Mouse (Mus musculus): Measurements from ENCODE around the gene Sept11. TPM values are rescaled to one million over a fixed set of nuclear protein-coding genes. Genes with fewer than 3 reads are reported as not detected.

Sept11 gene
- polyA plus RNA-seq, 1 experiment from 2014 or later, result 28.7 TPM

DNA sequence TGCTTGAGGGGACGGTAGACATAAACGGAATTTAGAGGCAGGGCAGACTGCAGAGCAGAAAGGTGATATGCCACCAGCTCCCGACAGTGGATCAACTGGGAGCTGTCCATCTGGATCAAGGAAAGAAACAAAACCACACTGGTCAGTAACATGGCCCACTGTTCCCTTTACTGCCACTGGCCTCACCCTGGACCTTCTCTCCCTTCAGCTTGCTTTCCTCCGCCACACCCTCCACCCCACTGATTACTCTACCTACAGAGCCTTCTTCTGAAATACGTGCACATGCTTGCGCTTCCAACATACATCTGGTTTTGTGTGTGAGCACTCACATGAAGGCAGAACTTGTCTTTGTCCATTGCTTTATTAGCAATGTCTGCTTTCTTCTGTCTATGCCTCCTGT lies 90.1 kb downstream of the Sept11 start:
- WGBS (ENCODE audit: insufficient replicate concordance), result 91% methylated on average over 6 of the region's 6 CpGs
- DNase-seq, result no peak

DNA sequence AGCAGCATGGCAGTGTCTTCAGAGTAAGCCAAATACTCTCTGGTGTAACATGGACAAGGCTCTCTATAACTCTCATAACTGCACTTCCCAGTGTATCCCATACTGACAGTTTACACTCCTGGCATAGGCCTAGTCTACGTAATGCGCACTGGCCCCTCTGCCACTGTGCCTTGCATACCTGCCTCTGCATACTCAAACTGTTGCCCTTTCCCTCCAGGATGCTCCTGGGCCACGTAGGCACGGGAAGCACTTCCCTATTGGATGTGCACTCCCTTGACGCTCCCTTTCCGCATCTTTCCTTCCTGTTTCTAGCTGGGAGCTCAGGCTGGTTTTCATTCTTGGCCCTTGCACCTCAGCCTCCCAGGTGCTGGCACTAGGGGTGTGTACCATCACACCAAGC lies 91.3 kb downstream of the Sept11 start:
- H3K4me1 ChIP-seq (replicated peaks), result no peaks in the 10 kb centered on the region
- peaks cover 70% of the 10 kb centered on the region for H3K36me3 ChIP-seq
- 88% methylated on average over 6 of the region's 6 CpGs for WGBS (ENCODE audit: insufficient replicate concordance)
- no peak overlapping the region for H3K27ac ChIP-seq
- ATAC-seq (ENCODE audit: low read depth), result no peak
- H3K9ac ChIP-seq, result no peak overlapping the region
- no peak overlapping the region for H3K4me3 ChIP-seq (replicated peaks)
- H3K9me3 ChIP-seq (replicated peaks), result no peaks in the 10 kb centered on the region
- no peak overlapping the region for H3K4me2 ChIP-seq
- no peaks in the 10 kb centered on the region for H3K27me3 ChIP-seq
- no peak for DNase-seq

More for the DNA sequence above, 90.1 kb downstream of the Sept11 start:
- Histone ChIP-seq H3K9me3 (replicated peaks) (no peaks in the 10 kb centered on the region), H3K4me1 (replicated peaks) (no peaks in the 10 kb centered on the region), H3K27ac (no peak overlapping the region), H3K9ac (no peak overlapping the region), H3K4me2 (no peak overlapping the region), H3K36me3 (peaks cover 68% of the 10 kb centered on the region), H3K4me3 (replicated peaks) (no peak overlapping the region), H3K27me3 (no peaks in the 10 kb centered on the region)
- ATAC-seq (ENCODE audit: low read depth), result no peak

DNA sequence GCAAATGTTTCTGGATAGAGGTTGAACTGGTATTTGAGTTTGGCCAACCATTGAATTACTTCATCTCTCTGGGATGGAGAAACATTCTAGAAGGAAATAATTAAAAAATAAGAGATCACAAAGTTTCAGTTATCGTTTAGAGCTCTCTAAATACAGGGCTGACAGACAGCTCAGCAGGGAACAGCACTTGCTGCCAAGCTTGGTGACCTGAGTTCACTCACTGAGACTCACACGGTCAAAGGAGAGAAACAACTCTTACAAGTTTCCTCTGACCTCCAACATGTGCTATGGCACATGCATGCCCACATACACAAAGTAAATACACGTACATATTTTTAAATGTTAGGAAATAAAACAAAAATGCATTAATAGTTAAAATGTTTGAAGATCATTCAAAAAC lies 96.4 kb downstream of the Sept11 start:
- 81% methylated on average over 3 of the region's 3 CpGs for WGBS (ENCODE audit: insufficient replicate concordance)
- DNase-seq, result no peak

DNA sequence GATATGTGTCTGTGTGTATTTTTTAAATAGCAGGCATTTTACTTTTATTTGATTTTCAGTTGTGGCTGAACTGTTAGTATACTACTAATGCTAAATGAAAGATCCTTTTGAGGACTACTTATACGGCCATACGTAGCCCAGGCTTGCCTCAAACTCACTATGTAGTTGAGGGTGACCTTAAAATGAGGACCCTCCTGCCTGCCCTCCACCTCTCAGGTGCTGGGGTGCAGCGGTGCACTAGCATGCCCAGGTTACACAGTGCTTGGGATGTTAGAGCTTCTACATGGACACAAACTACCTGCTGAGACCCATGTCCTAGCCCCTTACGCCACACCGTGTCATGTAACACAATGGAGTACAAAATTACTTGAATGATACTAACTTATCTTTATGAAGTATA lies 97.2 kb downstream of the Sept11 start:
- 91% methylated on average over 5 of the region's 5 CpGs for WGBS (ENCODE audit: insufficient replicate concordance)
- DNase-seq, result no peak
- Histone ChIP-seq H3K9ac (no peak overlapping the region), H3K4me3 (replicated peaks) (no peak overlapping the region), H3K36me3 (peaks cover 51% of the 10 kb centered on the region), H3K4me1 (replicated peaks) (0 out of 2 replicates have a peak, but pooled peaks cover 4% of the 10 kb centered on the region), H3K9me3 (replicated peaks) (no peaks in the 10 kb centered on the region), H3K4me2 (no peak overlapping the region), H3K27ac (no peak overlapping the region), H3K27me3 (no peaks in the 10 kb centered on the region)
- no peak for ATAC-seq (ENCODE audit: low read depth)

More for the DNA sequence above, 96.4 kb downstream of the Sept11 start:
- Histone ChIP-seq H3K36me3 (peaks cover 57% of the 10 kb centered on the region), H3K9me3 (replicated peaks) (no peaks in the 10 kb centered on the region), H3K4me1 (replicated peaks) (0 out of 2 replicates have a peak, but pooled peaks cover 4% of the 10 kb centered on the region), H3K27ac (no peak overlapping the region), H3K9ac (no peak overlapping the region), H3K4me3 (replicated peaks) (no peak overlapping the region), H3K27me3 (no peaks in the 10 kb centered on the region), H3K4me2 (no peak overlapping the region)
- no peak for ATAC-seq (ENCODE audit: low read depth)

DNA sequence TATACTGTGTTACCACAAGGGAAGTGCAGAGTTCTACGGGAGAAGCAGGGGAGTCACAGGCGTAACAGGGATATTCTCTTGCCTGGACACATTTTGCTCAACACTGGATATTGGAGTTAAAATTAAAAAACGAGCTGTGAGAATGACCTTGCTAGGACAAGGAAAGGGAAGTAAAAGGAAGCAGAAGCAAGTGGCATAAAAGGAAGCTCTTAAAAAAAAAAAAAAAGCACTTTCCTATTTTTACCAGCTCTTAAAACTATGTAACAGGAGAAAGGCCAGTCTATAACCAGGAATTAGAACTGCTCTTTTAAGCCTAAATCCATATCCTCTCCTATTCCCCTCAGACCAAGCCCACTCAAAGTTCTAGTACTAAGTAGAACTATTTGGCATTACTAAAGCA lies 105.0 kb downstream of the Sept11 start:
- Histone ChIP-seq H3K27me3 (no peaks in the 10 kb centered on the region), H3K27ac (no peak overlapping the region), H3K4me1 (replicated peaks) (peaks cover 8% of the 10 kb centered on the region), H3K9ac (no peak overlapping the region), H3K9me3 (replicated peaks) (no peaks in the 10 kb centered on the region), H3K4me3 (replicated peaks) (no peak overlapping the region), H3K4me2 (no peak overlapping the region), H3K36me3 (peaks cover 58% of the 10 kb centered on the region)
- WGBS (ENCODE audit: insufficient replicate concordance), result 71% methylated on average over 3 of the region's 3 CpGs
- no peak for ATAC-seq (ENCODE audit: low read depth)
- DNase-seq, result no peak

GRCm38 (mm10) chr5:93201181-93201580 lies 107.9 kb downstream of the Sept11 start:
- no peaks in the 10 kb centered on the region for H3K9me3 ChIP-seq (replicated peaks)
- no peaks in the 10 kb centered on the region for H3K27me3 ChIP-seq
- DNase-seq (no peak), ATAC-seq (ENCODE audit: low read depth) (no peak)
- no peak overlapping the region for H3K4me2 ChIP-seq
- H3K36me3 ChIP-seq, result peaks cover 48% of the 10 kb centered on the region
- no peak overlapping the region for H3K4me3 ChIP-seq (replicated peaks)
- H3K9ac ChIP-seq, result no peak overlapping the region
- H3K27ac ChIP-seq, result no peak overlapping the region
- peaks cover 20% of the 10 kb centered on the region for H3K4me1 ChIP-seq (replicated peaks)
- 91% methylated on average over 1 of the region's 1 CpGs for WGBS (ENCODE audit: insufficient replicate concordance)

DNA sequence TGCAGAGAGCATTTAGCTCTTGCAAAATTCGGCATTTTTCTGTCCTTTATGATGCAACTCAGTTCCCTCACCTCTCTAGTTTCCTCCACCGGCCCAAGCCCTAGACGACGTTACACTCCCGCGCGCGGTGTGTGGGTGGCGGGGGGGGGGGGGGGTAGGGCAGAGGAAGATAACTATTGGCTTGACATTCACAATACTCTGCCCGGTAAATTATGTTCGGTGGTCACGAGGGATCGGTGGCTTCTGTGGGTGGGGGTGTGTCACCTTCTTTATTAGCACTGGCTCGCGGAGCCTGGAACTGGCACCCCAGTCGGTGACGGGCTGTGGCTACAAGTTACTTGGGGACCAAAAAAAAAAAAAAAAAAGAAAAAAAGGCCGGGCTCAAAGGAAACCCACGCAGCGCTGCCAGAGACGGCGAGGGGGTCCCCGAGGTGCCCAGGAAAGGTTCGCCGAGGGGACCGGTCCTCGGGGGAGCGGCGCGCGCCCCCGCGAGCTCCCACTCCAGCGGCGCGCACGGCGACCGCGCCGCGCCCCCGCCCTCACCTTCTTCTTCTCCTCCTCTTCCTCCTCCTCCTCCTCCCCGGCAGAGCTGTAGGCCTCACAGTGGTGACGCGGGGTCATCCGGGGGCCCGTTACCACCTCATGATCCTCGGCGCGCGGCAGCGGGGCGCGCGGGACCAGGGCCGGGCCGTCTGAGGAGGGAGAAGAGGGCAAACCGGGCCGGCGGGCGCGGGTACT lies 112.3 kb downstream of the Sept11 start:
- under 1% methylated on average over 55 of the region's 63 CpGs for WGBS (ENCODE audit: insufficient replicate concordance)
- peak overlapping the region; percentile 96 for H3K9ac ChIP-seq
- H3K36me3 ChIP-seq, result peaks cover 14% of the 10 kb centered on the region
- H3K9me3 ChIP-seq (replicated peaks), result no peaks in the 10 kb centered on the region
- peak overlapping the region; percentile 86 for H3K4me3 ChIP-seq (replicated peaks)
- DNase-seq (peak; percentile 63), ATAC-seq (ENCODE audit: low read depth) (peak; percentile 64)
- peaks cover 30% of the 10 kb centered on the region for H3K4me1 ChIP-seq (replicated peaks)
- peak overlapping the region; percentile 75 for H3K4me2 ChIP-seq
- H3K27ac ChIP-seq, result peak overlapping the region; percentile 94
- H3K27me3 ChIP-seq, result no peaks in the 10 kb centered on the region

DNA sequence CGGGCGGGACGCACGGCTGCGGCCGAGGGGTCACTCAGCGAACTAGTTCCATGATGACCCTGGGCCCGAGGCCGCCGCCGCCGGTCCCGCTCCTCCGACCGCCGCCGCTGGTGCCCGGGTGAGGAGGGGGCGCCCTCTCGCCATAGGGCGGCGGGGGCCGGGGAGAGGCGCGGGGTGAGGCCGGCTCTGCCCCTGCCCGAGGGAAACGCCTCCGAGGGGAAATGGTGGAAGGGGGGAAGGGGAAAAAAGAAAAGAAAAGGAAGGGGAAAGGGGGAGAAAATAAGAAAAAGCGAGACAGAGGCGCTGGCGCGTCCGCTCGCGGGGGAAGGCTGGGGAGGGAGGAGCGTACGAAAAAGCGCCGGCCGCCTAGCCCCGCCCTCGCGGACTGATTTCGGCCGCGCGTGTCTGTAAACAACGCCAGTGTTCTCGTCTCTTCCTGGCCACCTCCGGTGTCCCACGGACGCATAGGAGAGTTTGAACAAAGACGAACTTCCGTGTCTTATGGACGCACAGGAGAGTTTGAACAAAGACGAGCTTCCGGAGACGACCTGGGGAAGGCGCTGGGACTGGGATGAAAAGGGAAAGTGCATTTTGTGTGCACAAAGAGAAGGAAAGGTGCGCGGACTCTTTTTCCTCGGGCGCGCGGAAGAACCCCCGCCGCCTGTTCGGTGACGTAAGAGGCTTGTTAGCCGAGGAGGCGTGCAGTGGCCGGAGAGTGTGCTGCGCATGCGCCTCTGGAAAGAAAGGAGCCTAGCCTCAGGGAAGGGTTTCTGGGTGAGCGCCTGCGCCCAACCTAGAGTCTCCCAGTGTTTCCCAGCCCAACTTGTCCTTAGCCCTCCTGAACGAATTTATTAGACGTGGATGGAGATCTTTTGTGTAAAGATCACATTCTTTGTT lies 113.1 kb downstream of the Sept11 start, which contains the start of the genes Ccni and 2010109A12Rik:
Gene Ccni, minus strand, starts transcription at position 387 of the 897 bp plus-strand sequence.
Gene 2010109A12Rik, plus strand, starts transcription at position 410 of the 897 bp plus-strand sequence.
- Histone ChIP-seq H3K27ac (peak within 1 kb of the TSS; percentile 94), H3K4me3 (replicated peaks) (peak within 1 kb of the TSS; percentile 86), H3K4me2 (peak within 1 kb of the TSS; percentile 75), H3K4me1 (replicated peaks) (peaks cover 30% of the 10 kb centered on the region), H3K9ac (peak within 1 kb of the TSS; percentile 96), H3K9me3 (replicated peaks) (no peaks in the 10 kb centered on the region), H3K27me3 (no peaks in the 10 kb centered on the region), H3K36me3 (peaks cover 9% of the 10 kb centered on the region)
- WGBS (ENCODE audit: insufficient replicate concordance), result under 1% methylated on average over 78 of the region's 79 CpGs
- DNase-seq (peak; percentile 90), ATAC-seq (ENCODE audit: low read depth) (peak; percentile 95)

- WGBS (ENCODE audit: insufficient replicate concordance), result 8% methylated on average over 6 of the region's 6 CpGs
- Histone ChIP-seq H3K27ac (peak overlapping the region; percentile 94), H3K4me2 (peak overlapping the region; percentile 75), H3K9me3 (replicated peaks) (no peaks in the 10 kb centered on the region), H3K4me3 (replicated peaks) (peak overlapping the region; percentile 86), H3K36me3 (peaks cover 3% of the 10 kb centered on the region), H3K4me1 (replicated peaks) (peaks cover 30% of the 10 kb centered on the region), H3K9ac (peak overlapping the region; percentile 96), H3K27me3 (no peaks in the 10 kb centered on the region)
- ATAC-seq (ENCODE audit: low read depth) (0 out of 2 replicates have a peak, but pooled peaks have one; percentile 0), DNase-seq (no peak)
Observed at GRCm38 (mm10) chr5:93207006-93207348, 113.7 kb downstream of the Sept11 start.

DNA sequence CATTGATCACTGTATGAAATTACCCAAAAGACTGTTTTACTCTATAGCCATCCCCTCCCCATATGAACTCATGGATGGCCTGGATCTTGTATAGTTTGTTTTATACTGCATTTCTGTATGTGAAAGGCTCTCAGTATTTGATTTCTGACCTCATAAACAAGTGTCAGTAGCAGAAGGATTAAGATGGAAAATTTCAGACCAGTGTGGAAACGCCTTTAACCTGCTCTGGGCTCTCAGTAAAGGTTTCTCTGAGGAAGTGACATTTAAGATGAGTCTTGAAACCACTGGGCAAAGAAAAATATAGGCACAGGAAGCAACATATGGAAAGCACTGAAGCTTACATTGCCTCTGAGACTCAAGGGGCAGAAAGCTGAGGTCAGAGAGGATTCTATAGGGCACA lies 114.3 kb downstream of the Sept11 start:
- 0 out of 2 replicates have a peak overlapping the region, but pooled peaks have one; percentile 86 for H3K4me3 ChIP-seq (replicated peaks)
- ATAC-seq (ENCODE audit: low read depth), result no peak

GRCm38 (mm10) chr5:93218375-93218774 lies 125.1 kb downstream of the Sept11 start:
- Histone ChIP-seq H3K4me3 (replicated peaks) (no peak overlapping the region), H3K36me3 (no peaks in the 10 kb centered on the region), H3K4me2 (no peak overlapping the region), H3K27me3 (no peaks in the 10 kb centered on the region), H3K9ac (no peak overlapping the region), H3K27ac (no peak overlapping the region), H3K9me3 (replicated peaks) (no peaks in the 10 kb centered on the region), H3K4me1 (replicated peaks) (no peaks in the 10 kb centered on the region)
- 66% methylated on average over 3 of the region's 3 CpGs for WGBS (ENCODE audit: insufficient replicate concordance)
- ATAC-seq (ENCODE audit: low read depth) (no peak), DNase-seq (no peak)

More for the DNA sequence above, 114.3 kb downstream of the Sept11 start:
- WGBS (ENCODE audit: insufficient replicate concordance), result 83% methylated on average over 1 of the region's 1 CpGs
- Histone ChIP-seq H3K9ac (peak overlapping the region; percentile 96; the same call in 1 of the 2 replicates), H3K27me3 (no peaks in the 10 kb centered on the region), H3K9me3 (replicated peaks) (no peaks in the 10 kb centered on the region), H3K4me1 (replicated peaks) (peaks cover 30% of the 10 kb centered on the region), H3K27ac (peak overlapping the region; percentile 6; the same call in 1 of the 2 replicates), H3K4me2 (peak overlapping the region; percentile 75; the same call in 1 of the 2 replicates), H3K36me3 (no peaks in the 10 kb centered on the region)
- DNase-seq, result no peak

Data from liver, embryonic 13.5 days (tissue).